Mouse (Mus musculus): ENCODE measurements around the gene Lrrc15.

Lrrc15 gene

DNA sequence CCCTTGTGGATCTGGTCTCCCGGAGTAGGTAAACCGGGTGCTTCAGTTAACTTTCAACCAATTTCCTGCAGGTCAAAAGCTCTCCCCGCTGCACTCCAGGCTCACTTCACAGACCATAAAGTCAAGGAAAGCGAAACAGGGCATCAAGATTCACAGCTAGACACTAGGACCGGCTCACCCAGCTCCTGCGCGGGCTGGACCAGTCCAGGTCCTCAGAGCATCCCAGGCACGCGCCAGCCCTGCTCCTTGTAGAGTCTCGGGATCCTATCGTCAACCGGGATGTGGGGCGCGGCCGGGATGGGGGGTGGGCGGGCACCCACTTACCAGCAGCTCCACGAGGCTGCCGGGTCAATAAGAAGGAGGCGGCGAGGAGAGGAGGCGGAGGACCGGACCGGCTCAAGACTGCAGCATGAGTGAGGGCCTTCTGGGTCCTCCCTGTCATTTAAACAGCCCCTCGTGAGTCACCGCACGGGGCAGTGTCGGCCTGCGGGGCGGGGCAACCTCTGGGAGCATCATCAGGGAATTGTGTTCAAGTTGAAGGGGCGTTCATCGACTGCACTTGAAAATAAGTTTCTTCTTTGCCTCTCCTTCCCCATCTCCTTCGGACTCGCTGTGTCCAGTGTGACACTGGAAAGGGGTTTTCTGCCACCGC is at the start of gene Lrrc15:
Lrrc15 (minus strand) TSS at position 413 of the 652 bp plus-strand sequence.
- DNase-seq (ENCODE audit: low read depth, low spot score), result no peak

- no peak for DNase-seq (ENCODE audit: low read depth, low spot score)
Measured at GRCm38 (mm10) chr16:30314236-30314635, 31.2 kb upstream of the Lrrc15 start.

DNA sequence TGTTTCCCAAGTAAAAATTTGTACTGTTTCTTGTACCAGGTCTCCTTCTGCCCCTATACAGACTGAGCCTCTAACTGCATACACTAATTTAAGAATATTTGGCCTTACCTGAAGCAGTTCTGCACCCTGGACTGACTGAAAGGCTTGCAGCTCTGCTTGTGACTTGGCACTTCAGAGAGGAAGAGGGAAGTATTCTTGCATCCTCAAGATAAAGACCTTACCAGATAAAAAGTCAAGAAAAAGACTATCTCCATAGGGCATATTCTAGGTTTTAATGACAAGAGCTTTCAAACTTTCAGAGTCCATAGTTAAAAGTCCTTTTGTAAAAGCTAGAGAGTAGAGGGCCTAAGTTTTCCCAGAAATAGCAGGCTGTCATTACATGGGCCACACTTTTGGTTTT is 27.6 kb upstream of the Lrrc15 start, which contains the start of gene Gp5:
Gp5 (minus strand) TSS at position 133 of the 400 bp plus-strand sequence.
- DNase-seq (ENCODE audit: low read depth, low spot score), result no peak

DNA sequence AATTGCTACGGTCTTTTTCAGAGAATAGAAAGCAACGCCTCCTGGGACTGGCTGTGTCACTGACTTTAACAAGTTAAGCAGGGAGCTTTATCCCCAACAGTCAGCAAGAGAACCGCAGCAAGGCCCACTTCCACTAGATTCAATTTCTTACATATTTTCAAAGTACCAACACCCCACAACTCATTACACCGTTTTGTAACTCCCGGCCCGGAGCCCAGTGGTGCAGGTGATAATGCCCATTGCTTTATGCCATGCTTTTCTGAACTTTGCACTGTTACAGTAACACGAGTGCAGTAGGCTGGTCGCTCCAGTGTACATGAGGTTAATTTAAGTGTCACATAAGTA is 27.1 kb upstream of the Lrrc15 start:
- DNase-seq (ENCODE audit: low read depth, low spot score), result no peak

- no peak for DNase-seq (ENCODE audit: low read depth, low spot score)
Measured at GRCm38 (mm10) chr16:30309395-30310170, 26.5 kb upstream of the Lrrc15 start.

DNA sequence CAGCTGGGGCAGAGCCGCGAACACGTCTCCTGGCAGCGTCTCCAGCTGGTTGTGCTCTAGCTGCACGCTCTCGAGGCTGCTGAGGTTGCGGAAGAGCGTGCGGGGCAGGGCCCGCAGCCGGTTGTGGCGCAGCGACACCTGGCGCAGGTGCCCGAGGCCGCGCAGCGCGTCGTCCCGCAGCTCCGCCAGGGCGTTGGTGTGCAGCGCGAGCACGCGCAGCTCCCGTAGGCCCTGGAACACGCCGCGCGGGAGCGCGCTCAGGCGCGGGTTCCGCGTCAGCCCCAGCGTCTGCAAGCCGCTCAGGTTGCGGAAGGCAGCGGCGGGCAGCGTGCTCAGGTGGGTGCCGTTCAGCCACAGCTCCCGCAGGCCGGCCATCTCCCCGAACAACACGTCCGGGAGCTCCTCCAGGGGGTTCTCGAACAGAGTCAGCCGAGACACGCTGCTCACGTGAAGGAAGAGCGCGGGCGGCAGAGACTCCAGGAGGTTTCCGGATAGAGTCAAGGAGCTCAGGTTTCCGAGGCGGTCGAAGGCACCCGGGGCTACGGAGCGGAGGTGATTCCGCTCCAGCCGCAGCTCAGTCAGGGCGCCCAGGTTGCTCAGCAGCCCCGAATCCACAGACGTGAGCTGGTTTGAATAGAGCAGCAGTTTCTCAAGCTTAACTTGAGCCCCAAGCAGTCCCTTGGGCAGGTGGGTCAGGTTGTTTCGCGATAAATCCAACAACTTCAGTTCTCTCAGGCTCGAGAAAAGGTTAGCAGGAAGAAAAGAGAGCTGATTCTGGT is 25.7 kb upstream of the Lrrc15 start:
- DNase-seq (ENCODE audit: low read depth, low spot score), result peak; percentile 17

DNA sequence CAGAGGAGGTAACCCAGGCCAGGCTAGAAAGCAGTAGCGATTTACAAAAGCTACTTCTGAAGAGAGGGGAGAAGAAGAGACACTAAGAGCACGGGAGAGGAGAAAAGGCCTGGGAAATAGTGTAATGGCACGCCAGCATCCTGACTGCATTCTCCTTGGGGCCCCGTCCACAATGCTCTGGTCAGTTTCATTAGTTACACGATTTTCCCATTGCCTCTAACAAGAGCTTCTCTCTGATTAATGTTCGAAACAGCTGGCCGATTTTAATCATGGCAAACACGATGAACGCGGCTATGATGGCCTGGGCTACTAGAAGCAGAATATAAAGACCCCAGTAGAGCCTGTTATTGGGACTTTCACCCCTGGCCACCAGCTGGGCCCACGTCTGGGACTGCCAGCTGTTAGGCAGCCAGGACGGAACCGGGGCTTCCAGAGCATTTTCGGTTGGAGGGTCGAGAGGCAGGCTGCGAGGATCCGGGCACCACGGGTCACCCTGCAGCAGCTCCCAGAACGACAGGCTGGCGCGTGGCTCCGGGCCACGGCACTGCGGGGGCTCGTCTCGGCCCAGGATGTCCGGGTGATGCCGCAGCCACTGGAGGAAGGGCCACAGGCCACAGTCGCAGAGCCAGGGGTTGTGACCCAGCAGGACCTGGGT is 25.0 kb upstream of the Lrrc15 start:
- no peak for DNase-seq (ENCODE audit: low read depth, low spot score)

DNA sequence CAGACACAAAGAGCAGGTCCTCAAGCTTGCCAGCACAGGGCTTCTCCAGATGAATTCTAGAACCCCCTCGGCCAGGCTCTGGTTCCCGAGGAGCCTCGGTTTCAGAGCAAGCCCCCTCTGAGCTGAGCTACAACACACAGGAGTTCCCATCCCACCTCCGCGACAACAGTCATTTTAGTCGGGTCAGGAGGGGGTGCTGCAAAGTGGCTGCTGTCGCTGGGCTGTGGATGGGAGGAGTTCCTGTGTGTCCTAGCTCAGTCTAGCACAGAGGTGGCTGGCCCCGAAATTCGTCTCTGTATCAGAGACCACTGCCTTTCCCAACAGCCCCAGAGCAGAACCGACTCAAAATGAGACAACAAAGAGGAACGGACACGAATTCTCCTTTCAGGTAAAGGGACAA is 24.2 kb upstream of the Lrrc15 start:
- no peak for DNase-seq (ENCODE audit: low read depth, low spot score)

GRCm38 (mm10) chr16:30306102-30306501 is 23.0 kb upstream of the Lrrc15 start:
- no peak for DNase-seq (ENCODE audit: low read depth, low spot score)

GRCm38 (mm10) chr16:30304236-30304635 is 21.2 kb upstream of the Lrrc15 start:
- DNase-seq (ENCODE audit: low read depth, low spot score), result no peak

DNA sequence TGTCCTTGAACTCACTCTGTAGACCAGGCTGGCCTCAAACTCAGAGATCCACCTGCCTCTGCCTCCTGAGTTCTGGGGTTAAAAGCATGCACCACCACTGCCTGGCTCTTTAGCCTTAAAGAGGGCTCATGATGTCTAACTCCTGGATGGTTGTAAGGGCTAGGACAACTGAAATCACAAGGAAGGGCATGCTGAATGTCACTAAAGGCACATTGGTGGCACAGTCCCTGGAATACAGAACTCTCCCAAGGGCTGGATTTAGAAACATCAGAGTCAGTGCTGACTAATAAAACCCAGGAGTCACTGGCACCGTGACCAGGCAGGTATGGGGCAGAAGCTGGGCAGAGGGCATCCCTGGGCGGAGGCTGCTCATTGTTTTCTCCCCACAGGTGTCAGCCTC is 20.4 kb upstream of the Lrrc15 start:
- DNase-seq (ENCODE audit: low read depth, low spot score), result no peak

- no peak for DNase-seq (ENCODE audit: low read depth, low spot score)
Measured at GRCm38 (mm10) chr16:30302686-30303085, 19.6 kb upstream of the Lrrc15 start.

DNA sequence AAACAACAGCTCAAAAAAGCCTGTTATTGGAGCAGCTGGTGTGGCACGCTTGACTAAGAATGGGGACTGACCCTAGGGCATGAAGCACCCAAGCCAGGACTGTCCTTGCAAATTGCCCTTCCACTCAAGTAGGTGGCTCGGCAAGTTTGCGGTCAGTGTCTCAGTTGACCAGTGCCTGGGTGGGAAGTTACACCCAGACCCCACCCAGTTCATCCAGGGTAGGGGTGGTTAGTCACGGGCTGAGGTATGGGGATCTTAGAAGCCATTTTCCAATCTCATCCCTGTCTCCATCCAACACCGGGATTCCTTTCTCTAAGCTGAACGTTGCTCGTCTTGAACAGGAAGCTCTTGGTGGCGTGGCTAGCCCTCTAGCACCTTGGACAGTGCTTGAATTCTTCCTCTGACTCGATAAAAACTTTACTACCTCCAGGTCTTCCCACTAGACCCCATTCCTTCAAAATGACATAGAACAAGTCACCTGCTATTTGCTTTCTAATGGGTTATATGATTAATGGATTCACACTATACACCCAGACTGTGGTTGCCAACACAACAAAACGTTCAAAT is 16.7 kb upstream of the Lrrc15 start:
- no peak for DNase-seq (ENCODE audit: low read depth, low spot score)

- DNase-seq (ENCODE audit: low read depth, low spot score), result no peak
Measured at GRCm38 (mm10) chr16:30297450-30297849, 14.4 kb upstream of the Lrrc15 start.

DNA sequence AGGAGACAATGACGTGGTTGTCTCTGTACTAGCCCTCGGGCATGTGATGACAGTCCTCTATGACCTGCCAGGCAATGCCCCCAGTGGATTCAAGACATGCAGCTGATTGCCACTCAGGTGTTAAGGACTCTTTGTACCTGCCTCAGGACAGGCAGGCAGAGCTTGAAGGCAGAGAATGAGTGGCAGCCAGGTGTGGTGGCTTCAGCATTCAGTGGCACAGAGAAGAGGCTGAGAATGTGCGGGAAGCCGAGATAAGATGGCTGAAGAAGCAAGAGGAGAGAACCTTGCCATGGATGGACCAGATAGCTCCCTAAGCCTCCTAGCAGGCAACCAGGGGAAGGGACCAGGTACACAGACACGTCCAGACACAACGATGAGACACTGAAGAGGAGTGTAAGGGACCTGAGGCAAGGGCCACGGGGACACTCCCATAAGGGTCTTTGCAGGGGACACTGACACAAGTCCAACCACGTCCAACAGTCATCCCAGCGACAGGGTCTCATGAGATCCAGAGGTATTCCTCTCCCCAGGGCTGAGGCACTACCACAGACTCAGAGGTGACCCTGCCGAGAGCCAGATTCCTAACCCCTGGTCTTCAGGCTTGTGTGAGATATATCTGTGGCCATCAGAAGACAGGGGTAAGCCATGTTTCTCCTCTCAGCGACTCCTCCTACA is 13.7 kb upstream of the Lrrc15 start:
- DNase-seq (ENCODE audit: low read depth, low spot score), result no peak

GRCm38 (mm10) chr16:30295106-30295505 is 12.1 kb upstream of the Lrrc15 start:
- no peak for DNase-seq (ENCODE audit: low read depth, low spot score)

DNA sequence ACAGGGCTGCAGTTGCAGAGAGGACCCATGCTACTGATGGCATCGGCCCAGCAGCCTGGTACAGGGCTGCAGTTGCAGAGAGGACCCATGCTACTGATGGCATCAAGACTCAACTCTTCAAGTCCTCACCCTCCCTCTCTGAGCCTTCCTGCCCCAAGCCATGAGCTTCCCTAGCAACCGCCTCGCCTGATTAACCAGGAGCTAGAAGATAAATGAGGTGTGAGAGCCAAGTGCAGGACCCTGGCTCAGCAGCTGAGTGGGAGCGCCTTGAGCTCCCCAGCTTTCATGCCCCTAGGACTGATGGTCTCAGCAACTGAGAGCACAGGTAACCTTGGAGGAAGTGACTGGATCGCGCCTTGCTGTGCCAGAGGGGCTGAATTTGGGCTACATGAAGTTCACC is 7.4 kb upstream of the Lrrc15 start:
- DNase-seq (ENCODE audit: low read depth, low spot score), result no peak

DNA sequence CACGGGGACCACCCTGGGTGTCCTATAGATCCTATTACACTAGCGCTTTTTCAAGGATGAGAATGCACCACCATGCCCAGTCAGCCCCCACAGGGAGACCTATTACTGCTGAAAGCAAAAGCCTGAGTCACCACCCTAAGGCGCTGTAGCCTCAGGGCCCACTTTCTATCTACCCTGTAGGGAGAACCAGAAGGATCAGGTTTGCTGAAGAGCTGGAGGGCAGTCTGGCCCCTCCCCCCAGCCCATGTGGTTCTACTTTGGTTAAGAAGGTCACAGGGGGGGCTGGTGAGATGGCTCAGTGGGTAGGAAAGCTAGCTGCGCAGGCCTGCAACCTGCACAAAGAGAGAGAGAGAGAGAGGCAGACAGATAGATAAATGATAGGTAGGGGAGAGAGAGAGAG is 2.6 kb upstream of the Lrrc15 start:
- no peak for DNase-seq (ENCODE audit: low read depth, low spot score)

GRCm38 (mm10) chr16:30283743-30284337 is 784 bp upstream of the Lrrc15 start:
- no peak for DNase-seq (ENCODE audit: low read depth, low spot score)

- no peak for DNase-seq (ENCODE audit: low read depth, low spot score)
Measured at GRCm38 (mm10) chr16:30280676-30281297, 2.3 kb downstream of the Lrrc15 start.

Data from skeletal muscle tissue, adult 2 months (tissue).